Mouse (Mus musculus) midbrain, embryonic 13.5 days (tissue): ENCODE data around the gene Clstn3. TPM values are rescaled to one million over a fixed set of nuclear protein-coding genes. Genes with fewer than 3 reads are reported as not detected.
A peak's percentile ranks its signal among the peaks of the same experiment; 100 is the strongest.

ENCODE experiments used
- ATAC-seq: fragments of 200-750 bp; cut with Nextera tagmentation; 2 replicates; pipeline ENCODE4 v1.8.0; 2017; ENCODE audit warnings: mild to moderate bottlenecking, moderate TSS enrichment, moderate library complexity
- H3K27ac ChIP-seq: fragments of 300-500 bp; sonication (generic); 2 replicates; pipeline ENCODE4 v1.5.1; 2015; ENCODE audit warnings: inconsistent platforms, mild to moderate bottlenecking, moderate library complexity
- H3K27me3 ChIP-seq: fragments of 300-500 bp; sonication (generic); 2 replicates; pipeline ENCODE4 v1.6.1; 2015; ENCODE audit warnings: mild to moderate bottlenecking, inconsistent platforms
- H3K36me3 ChIP-seq: fragments of 300-500 bp; sonication (generic); 2 replicates; pipeline ENCODE4 v1.6.1; 2015; ENCODE audit warnings: mild to moderate bottlenecking, inconsistent platforms
- H3K4me1 ChIP-seq: fragments of 300-500 bp; sonication (generic); replicated peaks from 2 replicates; pipeline ENCODE4 v1.6.1; 2015; ENCODE audit warnings: inconsistent platforms
- H3K4me2 ChIP-seq: fragments of 300-500 bp; sonication (generic); replicated peaks from 2 replicates; pipeline ENCODE4 v1.6.1; 2015; ENCODE audit warnings: moderate library complexity, mild to moderate bottlenecking, inconsistent platforms
- H3K4me3 ChIP-seq: fragments of 300-500 bp; sonication (generic); replicated peaks from 2 replicates; pipeline ENCODE4 v1.5.1; 2015; ENCODE audit warnings: mild to moderate bottlenecking, inconsistent platforms
- H3K9ac ChIP-seq: fragments of 300-500 bp; sonication (generic); replicated peaks from 2 replicates; pipeline ENCODE4 v1.6.1; 2015; ENCODE audit warnings: mild to moderate bottlenecking, inconsistent platforms
- H3K9me3 ChIP-seq: fragments of 300-500 bp; sonication (generic); 2 replicates; pipeline ENCODE4 v1.6.1; 2016; ENCODE audit warnings: mild to moderate bottlenecking, inconsistent platforms
- WGBS: fragments of 180-500 bp; shearing (Covaris S2); methylation state at CpG from one replicate; pipeline ENCODE4 v1.1.7; 2015; 5-methylcytosine and 5-hydroxymethylcytosine counted together
- polyA plus RNA-seq: library from polyadenylated mRNA; unstranded; fragments of >200 nt; fragmentation: Nextera tagmentation; extraction: Ambion mirVana; gene quantifications from 2 replicates; pipeline ENCODE4 v1.2.1, GENCODE M21; 2015

Clstn3 gene
- polyA plus RNA-seq, 1 experiment from 2014 or later: 72.8 TPM

- peaks cover 15% of the 10 kb centered on the region for H3K4me1 ChIP-seq
- no peaks in the 10 kb centered on the region for H3K9me3 ChIP-seq
- H3K27me3 ChIP-seq: no peaks in the 10 kb centered on the region
- peaks cover 54% of the 10 kb centered on the region for H3K36me3 ChIP-seq
- no peak for ATAC-seq
- H3K9ac ChIP-seq: no peak overlapping the region
- no peak overlapping the region for H3K4me3 ChIP-seq
- H3K27ac ChIP-seq: no peak overlapping the region
- WGBS: 91% methylated on average over 11 of the region's 11 CpGs
- no peak overlapping the region for H3K4me2 ChIP-seq
These were observed 6.1 kb downstream of the Clstn3 start for GRCm38 (mm10) chr6:124458505-124458904.

- no peak overlapping the region for H3K4me2 ChIP-seq
- H3K27me3 ChIP-seq: no peaks in the 10 kb centered on the region
- peaks cover 8% of the 10 kb centered on the region for H3K4me1 ChIP-seq
- no peak overlapping the region for H3K9ac ChIP-seq
- H3K36me3 ChIP-seq: peaks cover 58% of the 10 kb centered on the region
- ATAC-seq: no peak
- no peak overlapping the region for H3K4me3 ChIP-seq
- no peaks in the 10 kb centered on the region for H3K9me3 ChIP-seq
- no peak overlapping the region for H3K27ac ChIP-seq
- WGBS: 90% methylated on average over 5 of the region's 5 CpGs
These were observed 6.8 kb downstream of the Clstn3 start for GRCm38 (mm10) chr6:124457827-124458226.

DNA sequence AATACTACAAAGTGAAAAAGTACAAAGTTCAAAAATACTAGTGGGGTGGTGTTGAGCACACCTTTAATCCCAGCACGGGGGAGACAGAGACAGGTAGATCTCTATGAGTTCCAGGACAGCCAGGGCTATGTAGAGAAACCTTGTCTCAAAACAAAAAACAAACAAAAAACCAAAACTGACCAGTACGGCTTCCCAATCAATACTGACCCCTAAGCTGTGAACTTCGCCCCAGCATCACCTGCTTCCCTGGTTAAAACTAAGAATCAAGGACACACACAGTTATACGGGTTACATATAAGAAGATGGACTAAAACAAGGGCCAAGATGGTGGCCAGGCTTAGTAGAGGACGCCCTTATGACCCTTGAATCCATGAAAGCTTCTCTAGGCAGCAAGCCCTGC is 8.4 kb downstream of the Clstn3 start:
- ATAC-seq: no peak
- no peak overlapping the region for H3K4me3 ChIP-seq
- no peak overlapping the region for H3K9ac ChIP-seq
- H3K4me2 ChIP-seq: no peak overlapping the region
- H3K27me3 ChIP-seq: no peaks in the 10 kb centered on the region
- H3K4me1 ChIP-seq: no peaks in the 10 kb centered on the region
- H3K36me3 ChIP-seq: peaks cover 59% of the 10 kb centered on the region
- 94% methylated on average over 5 of the region's 5 CpGs for WGBS
- no peak overlapping the region for H3K27ac ChIP-seq
- no peaks in the 10 kb centered on the region for H3K9me3 ChIP-seq

- Histone ChIP-seq H3K4me2 (no peak overlapping the region), H3K4me3 (no peak overlapping the region), H3K36me3 (peaks cover 66% of the 10 kb centered on the region), H3K4me1 (no peaks in the 10 kb centered on the region), H3K27me3 (no peaks in the 10 kb centered on the region), H3K9me3 (no peaks in the 10 kb centered on the region), H3K27ac (no peak overlapping the region), H3K9ac (no peak overlapping the region)
- no peak for ATAC-seq
- WGBS: 43% methylated on average over 4 of the region's 4 CpGs
These were observed 10.8 kb downstream of the Clstn3 start for GRCm38 (mm10) chr6:124453756-124454155.

DNA sequence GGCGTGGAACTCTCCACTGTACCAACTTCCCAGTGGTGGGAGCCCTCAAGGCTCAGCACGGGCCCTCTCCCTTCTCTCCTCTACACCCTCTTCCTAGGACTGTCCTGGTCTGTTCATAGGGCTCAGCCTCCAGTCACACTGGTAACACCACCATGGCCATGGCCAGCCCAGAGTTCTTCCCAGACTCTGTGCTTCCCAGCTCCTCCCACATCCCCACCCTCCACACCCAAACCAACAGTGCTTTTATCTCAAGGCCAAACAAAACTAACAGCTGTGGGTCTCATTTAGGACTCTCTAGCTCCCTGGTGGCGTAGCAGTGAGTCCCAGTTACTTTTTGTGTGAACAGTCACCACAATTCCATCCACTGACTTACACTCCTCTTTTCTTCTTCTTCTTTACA is 12.6 kb downstream of the Clstn3 start:
- H3K36me3 ChIP-seq: peaks cover 56% of the 10 kb centered on the region
- no peak overlapping the region for H3K9ac ChIP-seq
- WGBS: 74% methylated on average over 3 of the region's 3 CpGs
- H3K9me3 ChIP-seq: no peaks in the 10 kb centered on the region
- H3K27ac ChIP-seq: no peak overlapping the region
- no peak overlapping the region for H3K4me3 ChIP-seq
- no peaks in the 10 kb centered on the region for H3K27me3 ChIP-seq
- H3K4me2 ChIP-seq: no peak overlapping the region
- ATAC-seq: no peak
- no peaks in the 10 kb centered on the region for H3K4me1 ChIP-seq

DNA sequence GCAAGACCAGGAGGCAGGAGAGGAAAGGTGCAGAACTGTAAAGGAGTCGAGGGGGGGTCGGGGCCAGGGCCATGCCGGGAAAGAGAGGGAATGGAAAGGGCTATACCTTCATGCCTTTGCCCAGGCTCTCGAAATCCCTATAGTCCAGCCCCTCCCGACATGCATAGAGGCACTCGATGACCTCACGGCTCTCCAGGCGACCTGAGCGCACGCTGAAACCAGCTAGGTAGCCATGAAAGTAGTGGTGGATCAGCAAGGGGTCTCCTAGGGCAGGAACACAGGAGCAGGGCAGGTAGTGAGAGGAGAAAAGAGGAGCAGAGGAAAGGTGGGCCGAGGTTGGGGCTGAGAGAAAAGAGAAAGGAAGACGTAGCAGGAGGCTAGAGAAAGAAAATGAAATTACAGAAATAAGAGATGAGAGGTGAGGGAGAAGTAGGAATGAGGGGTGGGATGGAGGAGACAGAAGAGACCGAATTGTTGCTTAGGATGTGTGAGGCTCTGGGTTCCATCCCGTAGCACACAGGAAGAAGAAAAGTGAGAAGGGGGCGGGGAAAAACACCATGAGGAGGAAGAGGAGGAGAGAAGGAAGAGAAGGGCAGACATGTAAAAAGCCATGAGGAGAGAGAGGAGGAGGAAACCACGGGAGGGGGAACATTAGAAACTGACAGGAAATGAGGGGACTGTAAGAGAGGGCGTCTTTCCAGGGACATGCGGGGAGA is 14.8 kb downstream of the Clstn3 start:
- Histone ChIP-seq H3K36me3 (peaks cover 43% of the 10 kb centered on the region), H3K27ac (no peak overlapping the region), H3K4me2 (no peak overlapping the region), H3K4me3 (no peak overlapping the region), H3K9me3 (no peaks in the 10 kb centered on the region), H3K9ac (no peak overlapping the region), H3K27me3 (no peaks in the 10 kb centered on the region), H3K4me1 (no peaks in the 10 kb centered on the region)
- 88% methylated on average over 18 of the region's 18 CpGs for WGBS
- ATAC-seq: no peak

DNA sequence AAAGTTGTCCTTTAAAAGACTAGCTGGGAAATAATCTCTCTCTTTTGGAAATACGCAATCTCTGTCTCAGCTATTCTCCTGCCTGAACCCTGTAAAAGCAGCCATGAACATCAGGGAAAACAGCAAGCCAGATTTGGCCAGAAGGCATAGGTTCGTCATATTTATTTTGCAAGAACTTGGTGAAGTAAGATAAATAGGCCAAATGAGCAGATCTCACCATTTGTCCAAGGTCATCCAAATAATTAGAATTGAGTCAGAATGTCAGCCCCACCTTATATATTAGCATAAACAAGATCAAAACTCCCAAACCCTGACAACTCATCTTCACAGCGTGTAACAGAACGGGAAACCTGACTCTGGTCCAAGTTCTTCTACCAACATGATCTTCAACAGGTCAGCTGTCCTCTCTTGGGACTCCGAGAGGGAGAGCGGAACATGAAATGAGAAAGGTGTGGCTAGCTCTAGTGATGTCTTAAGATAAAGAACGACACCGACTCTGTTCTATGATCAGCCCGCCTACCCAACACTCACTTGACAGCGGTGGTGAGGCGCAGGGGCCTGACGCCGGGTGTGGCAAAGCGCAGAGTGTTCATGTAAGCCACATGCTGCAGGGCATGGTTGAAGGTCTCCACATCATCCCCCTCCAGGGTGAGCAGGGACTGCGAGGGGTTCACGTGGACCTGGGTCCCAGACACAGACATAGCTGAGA is 15.5 kb downstream of the Clstn3 start:
- no peaks in the 10 kb centered on the region for H3K9me3 ChIP-seq
- H3K36me3 ChIP-seq: peaks cover 42% of the 10 kb centered on the region
- WGBS: 95% methylated on average over 16 of the region's 16 CpGs
- H3K4me2 ChIP-seq: no peak overlapping the region
- no peaks in the 10 kb centered on the region for H3K4me1 ChIP-seq
- H3K4me3 ChIP-seq: no peak overlapping the region
- H3K9ac ChIP-seq: no peak overlapping the region
- no peaks in the 10 kb centered on the region for H3K27me3 ChIP-seq
- H3K27ac ChIP-seq: no peak overlapping the region
- no peak; the same call in 1 of the 2 replicates for ATAC-seq

DNA sequence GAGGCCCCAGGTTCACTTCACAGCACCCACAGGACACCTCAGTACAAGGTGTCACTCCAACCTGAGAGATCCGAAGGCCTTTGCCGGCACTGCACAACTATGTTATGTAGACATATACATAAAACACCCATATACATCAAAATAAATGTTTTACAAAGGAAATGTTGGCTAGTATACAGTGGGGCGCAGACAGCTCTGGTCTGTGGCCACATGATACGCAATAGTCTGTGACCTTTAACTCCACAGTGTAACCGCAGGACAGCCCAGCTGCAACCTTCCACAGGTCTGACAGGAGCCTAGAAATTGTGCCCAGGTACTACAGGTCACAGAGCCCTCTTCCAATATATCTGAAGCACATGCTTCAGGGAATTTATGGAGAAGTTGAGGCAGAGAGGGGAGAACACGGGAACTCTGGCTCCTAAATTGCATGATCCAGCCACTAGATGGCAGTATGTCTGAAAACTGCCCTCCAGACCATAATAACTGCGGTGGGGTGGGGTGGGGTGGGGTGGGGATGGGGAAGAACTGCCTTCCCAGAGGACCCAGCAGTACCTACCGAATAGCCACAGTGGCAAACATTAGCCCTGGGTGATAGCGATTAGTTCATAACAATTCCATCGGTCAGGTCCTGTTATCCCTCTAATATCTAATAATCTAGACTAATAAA is 16.3 kb downstream of the Clstn3 start:
- Histone ChIP-seq H3K4me2 (no peak overlapping the region), H3K4me3 (no peak overlapping the region), H3K4me1 (no peaks in the 10 kb centered on the region), H3K9me3 (no peaks in the 10 kb centered on the region), H3K27me3 (no peaks in the 10 kb centered on the region), H3K36me3 (peaks cover 48% of the 10 kb centered on the region), H3K9ac (no peak overlapping the region), H3K27ac (no peak overlapping the region)
- 0 out of 2 replicates have a peak, but pooled peaks have one; percentile 22 for ATAC-seq
- 75% methylated on average over 10 of the region's 10 CpGs for WGBS

- H3K4me2 ChIP-seq: no peak overlapping the region
- no peaks in the 10 kb centered on the region for H3K4me1 ChIP-seq
- H3K4me3 ChIP-seq: no peak overlapping the region
- 89% methylated on average over 2 of the region's 2 CpGs for WGBS
- peaks cover 45% of the 10 kb centered on the region for H3K36me3 ChIP-seq
- no peak overlapping the region for H3K9ac ChIP-seq
- H3K27ac ChIP-seq: no peak overlapping the region
- H3K9me3 ChIP-seq: no peaks in the 10 kb centered on the region
- ATAC-seq: no peak
- H3K27me3 ChIP-seq: no peaks in the 10 kb centered on the region
These were observed 17.2 kb downstream of the Clstn3 start for GRCm38 (mm10) chr6:124447356-124447755.

DNA sequence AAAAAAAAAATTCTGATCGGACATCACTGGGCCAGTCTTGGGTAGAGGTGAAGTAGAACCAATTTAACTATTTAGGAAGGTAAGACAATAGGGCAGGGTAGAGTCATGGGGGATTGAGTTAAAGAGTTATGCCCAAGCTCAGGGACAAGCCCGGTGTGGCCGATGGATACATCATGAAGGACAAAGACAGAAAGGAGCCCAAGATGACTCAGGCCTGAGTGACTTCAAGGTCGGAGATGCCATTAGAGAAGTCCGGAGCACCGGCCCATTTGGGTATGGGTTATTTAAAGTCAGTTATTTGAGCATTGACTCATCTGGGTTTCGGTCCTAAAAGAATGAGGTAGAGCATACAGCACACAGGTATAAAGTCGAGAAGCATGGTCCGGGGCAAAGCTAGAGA is 18.1 kb downstream of the Clstn3 start:
- H3K36me3 ChIP-seq: peaks cover 45% of the 10 kb centered on the region
- whole genome bisulfite sequencing: 94% methylated on average over 9 of the region's 9 CpGs
- no peaks in the 10 kb centered on the region for H3K4me1 ChIP-seq
- ATAC-seq: no peak
- no peaks in the 10 kb centered on the region for H3K27me3 ChIP-seq
- no peaks in the 10 kb centered on the region for H3K9me3 ChIP-seq
- no peak overlapping the region for H3K4me2 ChIP-seq
- no peak overlapping the region for H3K9ac ChIP-seq
- H3K27ac ChIP-seq: no peak overlapping the region
- no peak overlapping the region for H3K4me3 ChIP-seq

DNA sequence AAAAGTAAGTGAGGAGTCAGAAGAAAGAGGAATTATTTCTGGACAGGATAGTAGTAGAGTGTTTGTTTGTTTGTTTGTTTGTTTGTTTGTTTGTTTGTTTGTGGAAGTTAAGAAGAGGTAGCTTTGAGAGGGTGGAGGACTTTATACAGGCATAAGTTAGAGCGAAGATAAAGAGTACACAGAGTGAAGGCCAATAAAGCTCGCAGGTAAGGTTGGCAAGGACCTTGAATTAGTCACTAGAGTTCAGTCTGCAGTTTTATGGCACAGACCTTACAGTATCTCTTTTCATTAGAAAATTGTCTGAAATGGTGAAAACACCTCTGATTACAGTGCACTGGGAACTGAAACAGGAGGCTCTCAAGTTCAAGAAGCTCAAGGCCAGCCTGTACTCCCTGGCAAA is 18.6 kb downstream of the Clstn3 start:
- H3K9ac ChIP-seq: no peak overlapping the region
- H3K27me3 ChIP-seq: no peaks in the 10 kb centered on the region
- H3K4me2 ChIP-seq: no peak overlapping the region
- H3K4me3 ChIP-seq: no peak overlapping the region
- ATAC-seq: no peak
- 89% methylated on average over 2 of the region's 2 CpGs for WGBS
- H3K27ac ChIP-seq: no peak overlapping the region
- H3K4me1 ChIP-seq: no peaks in the 10 kb centered on the region
- no peaks in the 10 kb centered on the region for H3K9me3 ChIP-seq
- peaks cover 45% of the 10 kb centered on the region for H3K36me3 ChIP-seq

DNA sequence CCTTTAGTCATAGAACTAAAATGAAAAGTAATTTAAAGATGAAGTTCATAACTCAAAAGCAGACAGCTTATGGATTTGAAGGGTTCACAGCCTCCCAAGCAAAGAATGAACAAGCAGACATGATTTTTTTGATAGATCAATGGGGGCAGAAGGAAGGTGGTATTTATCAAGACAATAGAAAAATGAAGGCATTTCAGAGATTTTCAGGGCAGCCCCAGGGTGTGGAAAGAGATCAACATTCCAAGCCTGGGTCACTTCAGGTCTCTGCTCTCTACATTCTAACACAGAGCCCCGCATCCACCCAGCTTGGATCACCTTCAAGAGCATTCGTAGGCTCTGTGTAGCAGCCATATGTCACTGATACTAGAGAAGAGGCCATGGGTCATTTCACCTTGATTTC is 21.3 kb downstream of the Clstn3 start:
- Histone ChIP-seq H3K9ac (no peak overlapping the region), H3K4me1 (no peaks in the 10 kb centered on the region), H3K4me3 (no peak overlapping the region), H3K27ac (no peak overlapping the region), H3K4me2 (no peak overlapping the region), H3K9me3 (no peaks in the 10 kb centered on the region), H3K27me3 (no peaks in the 10 kb centered on the region), H3K36me3 (peaks cover 35% of the 10 kb centered on the region)
- 90% methylated on average over 2 of the region's 2 CpGs for WGBS
- ATAC-seq: no peak
